Mouse (Mus musculus) heart, adult 2 months (tissue): ENCODE measurements around the gene Prkd3. TPM values are rescaled to one million over a fixed set of nuclear protein-coding genes. Genes with fewer than 3 reads are reported as not detected.

Experiments
- DNase-seq, 2 experiments: peaks; one replicate each; pipeline ENCODE4 v3.0.0; 2021
- H3K27ac ChIP-seq: fragments of 200-600 bp; 2 replicates; pipeline ENCODE4 v1.8.1; 2022
- H3K27me3 ChIP-seq: fragments of 200-500 bp; 2 replicates; pipeline ENCODE4 v1.6.1; 2012; ENCODE audit warnings: mild to moderate bottlenecking, low read length, inconsistent platforms, mixed read lengths; ENCODE audit not compliant: control insufficient read depth, insufficient read depth
- H3K36me3 ChIP-seq: fragments of 200-500 bp; 2 replicates; pipeline ENCODE4 v1.6.1; 2012; ENCODE audit warnings: low read length, inconsistent platforms; ENCODE audit not compliant: control insufficient read depth, insufficient read depth
- H3K4me1 ChIP-seq: fragments of 200-500 bp; 2 replicates; pipeline ENCODE4 v1.6.1; 2011; ENCODE audit warnings: low read length; ENCODE audit not compliant: control insufficient read depth, insufficient read depth
- H3K4me3 ChIP-seq: fragments of 200-600 bp; 2 replicates; pipeline ENCODE4 v1.8.1; 2022
- H3K79me2 ChIP-seq: fragments of 200-500 bp; replicated peaks from 2 replicates; pipeline ENCODE4 v1.6.1; 2012; ENCODE audit warnings: mild to moderate bottlenecking, inconsistent platforms, low read length, moderate library complexity, mixed read lengths; ENCODE audit not compliant: control insufficient read depth, insufficient read depth
- H3K9ac ChIP-seq: fragments of 200-500 bp; 2 replicates; pipeline ENCODE4 v1.6.1; 2012; ENCODE audit warnings: low read depth, mild to moderate bottlenecking, control low read depth, inconsistent platforms, low read length, mixed read lengths
- CTCF ChIP-seq: fragments of 200-600 bp; IDR thresholded peaks from 2 replicates; pipeline ENCODE4 v1.8.1; 2022; ENCODE audit warnings: antibody characterized with exemption, mild to moderate bottlenecking, moderate library complexity
- EP300 ChIP-seq: fragments of 200-500 bp; IDR thresholded peaks from 2 replicates; pipeline ENCODE4 v1.6.1; 2011; ENCODE audit warnings: low read depth, low read length, control low read depth; ENCODE audit not compliant: insufficient read depth
- POLR2A ChIP-seq: fragments of 200-500 bp; IDR thresholded peaks from 2 replicates; pipeline ENCODE4 v1.6.1; 2011; ENCODE audit warnings: mild to moderate bottlenecking, low read depth, low read length, control low read depth; ENCODE audit not compliant: insufficient read depth
- WGBS: fragments of 180-500 bp; shearing (Covaris S2); methylation state at CpG from one replicate; pipeline ENCODE4 v1.1.7; 2018; 5-methylcytosine and 5-hydroxymethylcytosine counted together
- intact Hi-C: fragments of 180-260 bp; cut with DNase I; formaldehyde crosslinking; loops from one replicate; pipeline ENCODE4 v1.15.1; 2025
- polyA plus RNA-seq: library from polyadenylated mRNA; depleted of rRNA; stranded (reverse); fragments of >200 nt; gene quantifications from 2 replicates; pipeline ENCODE4 v1.2.3, GENCODE M21; 2012
- total RNA-seq, 2 experiments: library from RNA; stranded (reverse); gene quantifications; 2 replicates each; pipeline ENCODE4 v1.2.3; 2021

The Prkd3 gene
- total and polyA plus RNA-seq, 3 experiments = 6.9 to 16.6 (median 16.3) TPM

- H3K4me3 ChIP-seq = no peak overlapping the region
- H3K79me2 ChIP-seq = no peaks in the 10 kb centered on the region
- 85% methylated on average over 5 of the region's 5 CpGs for WGBS
- TF ChIP-seq CTCF (no peak), EP300 (no peak), POLR2A (no peak)
- H3K36me3 ChIP-seq = no peaks in the 10 kb centered on the region
- no peak for DNase-seq
- H3K9ac ChIP-seq = no peak overlapping the region
- no peaks in the 10 kb centered on the region for H3K4me1 ChIP-seq
- intact Hi-C loops = no loop called here
- H3K27me3 ChIP-seq = no peaks in the 10 kb centered on the region
- no peak overlapping the region for H3K27ac ChIP-seq
Measured at GRCm38 (mm10) chr17:79031569-79031968, 11.0 kb upstream of the Prkd3 start.

DNA sequence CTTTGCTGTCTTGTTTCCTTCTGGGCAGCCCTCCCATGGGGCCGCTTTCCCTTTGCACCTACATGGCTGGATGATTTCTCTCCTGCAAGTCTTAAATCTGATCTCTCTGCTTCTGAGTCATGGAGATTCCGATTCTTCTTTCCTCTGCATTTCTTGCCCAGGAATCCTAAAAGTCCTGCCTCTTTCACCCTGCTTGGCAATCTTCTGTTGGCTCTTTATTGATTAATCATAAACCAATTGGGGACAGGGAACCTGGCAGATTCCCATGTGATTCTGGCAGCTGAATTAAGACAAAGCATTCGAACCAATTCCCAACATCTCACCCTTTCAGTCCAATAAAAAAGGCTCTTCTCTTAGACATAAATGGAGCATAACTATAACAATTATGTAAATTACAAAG is 8.6 kb upstream of the Prkd3 start:
- H3K4me3 ChIP-seq = no peak overlapping the region
- H3K36me3 ChIP-seq = no peaks in the 10 kb centered on the region
- intact Hi-C loops = no loop called here
- 42% methylated on average over 3 of the region's 3 CpGs for WGBS
- no peaks in the 10 kb centered on the region for H3K4me1 ChIP-seq
- H3K9ac ChIP-seq = no peak overlapping the region
- H3K27me3 ChIP-seq = no peaks in the 10 kb centered on the region
- H3K79me2 ChIP-seq = no peaks in the 10 kb centered on the region
- TF ChIP-seq EP300 = no peak
- TF ChIP-seq CTCF = no peak
- no peak for TF ChIP-seq POLR2A
- no peak overlapping the region for H3K27ac ChIP-seq
- DNase-seq = no peak

DNA sequence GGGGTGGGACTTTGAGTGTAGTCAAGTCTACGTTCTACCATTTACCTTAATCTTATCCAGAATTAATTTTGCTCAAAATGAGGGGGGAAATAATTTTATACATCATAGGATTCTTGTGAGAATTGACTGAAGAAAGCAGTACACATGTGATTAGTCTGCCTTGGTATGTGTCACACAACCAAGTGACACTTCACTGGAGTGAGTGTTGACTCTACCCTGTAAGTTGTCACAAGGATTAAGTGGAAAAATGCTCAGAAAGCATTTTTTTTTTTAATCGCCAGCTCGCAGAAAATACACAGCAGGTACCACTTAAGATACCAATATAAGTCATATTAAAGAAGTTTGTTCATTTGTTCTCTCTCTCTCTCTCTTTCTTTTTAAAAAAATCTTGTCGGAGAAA is 3.9 kb upstream of the Prkd3 start:
- WGBS = 80% methylated on average over 4 of the region's 4 CpGs
- Histone ChIP-seq H3K36me3 (no peaks in the 10 kb centered on the region), H3K27me3 (no peaks in the 10 kb centered on the region), H3K9ac (no peak overlapping the region), H3K79me2 (no peaks in the 10 kb centered on the region; the same call in 1 of the 2 replicates), H3K4me1 (peaks cover 1% of the 10 kb centered on the region; the same call in 1 of the 2 replicates), H3K4me3 (no peak overlapping the region), H3K27ac (no peak overlapping the region)
- no peak for TF ChIP-seq EP300
- intact Hi-C loops = loop anchor here (5.0 kb wide), 1 partner anchor 37 kb away; no protein-coding TSS in a partner anchor
- DNase-seq = no peak

GRCm38 (mm10) chr17:79022746-79023145 is 2.1 kb upstream of the Prkd3 start:
- Histone ChIP-seq H3K27me3 (no peaks in the 10 kb centered on the region), H3K4me1 (peaks cover 3% of the 10 kb centered on the region), H3K36me3 (peaks cover 9% of the 10 kb centered on the region), H3K9ac (no peak overlapping the region), H3K4me3 (no peak overlapping the region), H3K27ac (no peak overlapping the region), H3K79me2 (peaks cover 1% of the 10 kb centered on the region)
- TF ChIP-seq EP300 = no peak
- no peak for TF ChIP-seq CTCF
- no peak for TF ChIP-seq POLR2A
- no peak for DNase-seq
- intact Hi-C loops = loop anchor here (5.0 kb wide), 1 partner anchor 35 kb away; no protein-coding TSS in a partner anchor
- WGBS = 61% methylated on average over 3 of the region's 3 CpGs

- intact Hi-C loops = loop anchor here (2.0 to 5.0 kb wide), 2 partner anchors 34 to 84 kb away; partner anchors contain the start of genes Cebpz and Ndufaf7
- 1% methylated on average over 24 of the region's 24 CpGs for WGBS
- no peak for TF ChIP-seq EP300
- no peak for TF ChIP-seq CTCF
- TF ChIP-seq POLR2A = no peak
Measured at GRCm38 (mm10) chr17:79020984-79021335, 344 bp upstream of the Prkd3 start.

DNA sequence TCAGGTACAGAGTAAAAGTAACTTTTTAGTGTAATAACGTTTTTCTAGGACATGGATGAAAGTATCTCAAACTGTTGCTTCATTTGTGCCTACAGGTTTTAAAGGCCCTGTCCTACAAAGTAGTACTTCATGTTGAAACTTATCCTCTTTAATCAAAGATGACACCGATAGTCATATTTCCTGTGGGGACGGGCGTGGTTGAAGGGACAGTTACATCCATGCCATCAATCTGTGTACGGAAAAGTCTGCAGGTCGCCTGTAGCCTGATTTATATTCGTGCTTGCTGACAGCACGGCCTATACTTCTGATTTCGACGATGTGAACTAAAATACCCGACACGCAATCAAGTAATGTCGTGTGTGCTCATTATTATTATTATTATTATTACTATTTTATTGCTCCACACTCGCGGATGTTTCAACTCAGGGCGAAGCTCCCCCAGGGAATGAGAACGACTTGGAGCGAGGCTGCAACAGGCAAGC is 849 bp downstream of the Prkd3 start:
- H3K4me3 ChIP-seq = peak overlapping the region; percentile 91
- H3K4me1 ChIP-seq = peaks cover 7% of the 10 kb centered on the region
- no peak for TF ChIP-seq CTCF
- TF ChIP-seq EP300 = no peak
- TF ChIP-seq POLR2A = no peak
- H3K36me3 ChIP-seq = peaks cover 16% of the 10 kb centered on the region
- WGBS = 4% methylated on average over 18 of the region's 18 CpGs
- no peaks in the 10 kb centered on the region for H3K27me3 ChIP-seq
- peaks cover 1% of the 10 kb centered on the region for H3K79me2 ChIP-seq
- no peak for DNase-seq
- intact Hi-C loops = loop anchor here (2.0 to 5.0 kb wide), 2 partner anchors 32 to 83 kb away; partner anchors contain the start of genes Cebpz and Ndufaf7
- H3K27ac ChIP-seq = peak overlapping the region; percentile 92
- H3K9ac ChIP-seq = peak overlapping the region; percentile 89

More at GRCm38 (mm10) chr17:79020984-79021335, 344 bp upstream of the Prkd3 start:
- H3K4me1 ChIP-seq = peaks cover 5% of the 10 kb centered on the region
- DNase-seq = no peak
- H3K79me2 ChIP-seq = peaks cover 1% of the 10 kb centered on the region
- H3K36me3 ChIP-seq = peaks cover 14% of the 10 kb centered on the region
- peak overlapping the region; percentile 91 for H3K4me3 ChIP-seq
- peak overlapping the region; percentile 92 for H3K27ac ChIP-seq
- H3K9ac ChIP-seq = peak overlapping the region; percentile 72
- no peaks in the 10 kb centered on the region for H3K27me3 ChIP-seq

- no peaks in the 10 kb centered on the region for H3K27me3 ChIP-seq
- peaks cover 1% of the 10 kb centered on the region for H3K79me2 ChIP-seq
- H3K36me3 ChIP-seq = peaks cover 16% of the 10 kb centered on the region
- peak overlapping the region; percentile 22; the same call in 1 of the 2 replicates for H3K9ac ChIP-seq
- no peak for DNase-seq
- no peak overlapping the region for H3K27ac ChIP-seq
- WGBS = 45% methylated on average over 9 of the region's 9 CpGs
- no peak for TF ChIP-seq EP300
- TF ChIP-seq CTCF = no peak
- no peak for TF ChIP-seq POLR2A
- H3K4me1 ChIP-seq = peaks cover 7% of the 10 kb centered on the region
- intact Hi-C loops = no loop called here
- H3K4me3 ChIP-seq = peak overlapping the region; percentile 8; the same call in 1 of the 2 replicates
Measured at GRCm38 (mm10) chr17:79018422-79018821, 2.2 kb downstream of the Prkd3 start.
